Mouse (Mus musculus) CH12.LX (cell line): Measurements from ENCODE around the gene Dscaml1. TPM values are rescaled to one million over a fixed set of nuclear protein-coding genes. Genes with fewer than 3 reads are reported as not detected.

Source experiments
- DNase-seq: peaks from one replicate; pipeline ENCODE4 v3.0.0-alpha.2; 2013; ENCODE audit errors: extremely low read depth
- H3K27ac ChIP-seq: 2 replicates; pipeline ENCODE4 v1.5.1; 2012; ENCODE audit warnings: low read depth, mild to moderate bottlenecking, control low read depth, moderate library complexity; ENCODE audit not compliant: insufficient read depth
- H3K27me3 ChIP-seq: replicated peaks from 2 replicates; pipeline ENCODE3; 2012; ENCODE audit warnings: inconsistent platforms
- H3K36me3 ChIP-seq, 2 experiments: replicated peaks in 1 of 2; 2 replicates each; pipeline versions ENCODE3 to v1.6.1; 2012; ENCODE audit warnings: inconsistent platforms in 1 of 2, low read length in 1 of 2, mild to moderate bottlenecking in 1 of 2, mixed read lengths in 1 of 2, moderate library complexity in 1 of 2; ENCODE audit not compliant: control insufficient read depth in 1 of 2, insufficient read depth in 1 of 2
- H3K4me1 ChIP-seq, 2 experiments: 2 replicates each; pipeline ENCODE4 v1.6.1; 2012; ENCODE audit warnings: inconsistent platforms in 1 of 2, moderate library complexity in 1 of 2; ENCODE audit not compliant: insufficient read depth in 2 of 2, control insufficient read depth in 1 of 2
- H3K4me2 ChIP-seq: 2 replicates; pipeline ENCODE4 v1.6.1; 2012; ENCODE audit warnings: low read depth, mild to moderate bottlenecking, control low read depth; ENCODE audit not compliant: poor library complexity, insufficient read depth, severe bottlenecking
- H3K4me3 ChIP-seq, 3 experiments: fragments of 150-350 bp in 1 of 3; sonication (generic) in 1 of 3; replicated peaks in 1 of 3; 2 replicates each; pipeline versions ENCODE3 to v1.5.1; 2011 to 2012; ENCODE audit warnings: low read depth in 2 of 3, low read length in 2 of 3, mild to moderate bottlenecking in 2 of 3, moderate library complexity in 2 of 3, control low read depth in 1 of 3, improper control_type of control experiment in 1 of 3, inconsistent platforms in 1 of 3, mixed read lengths in 1 of 3; ENCODE audit not compliant: poor library complexity in 1 of 3
- H3K79me2 ChIP-seq: replicated peaks from 2 replicates; pipeline ENCODE4 v1.6.1; 2012; ENCODE audit warnings: mild to moderate bottlenecking, moderate library complexity; ENCODE audit not compliant: control insufficient read depth, poor library complexity, insufficient read depth, severe bottlenecking; ENCODE audit errors: extremely low read depth
- H3K9ac ChIP-seq: 2 replicates; pipeline ENCODE4 v1.6.1; 2012; ENCODE audit warnings: low read depth, mild to moderate bottlenecking, control low read depth, moderate library complexity; ENCODE audit not compliant: insufficient read depth
- H3K9me3 ChIP-seq: replicated peaks from 2 replicates; pipeline ENCODE3; 2012; ENCODE audit warnings: low read length, inconsistent platforms, mixed read lengths
- BHLHE40 ChIP-seq: IDR thresholded peaks from 2 replicates; pipeline ENCODE4 v1.6.1; 2011; ENCODE audit warnings: mild to moderate bottlenecking, low read depth, low read length, improper control_type of control experiment
- CHD2 ChIP-seq: IDR thresholded peaks from 2 replicates; pipeline ENCODE4 v1.6.1; 2011; ENCODE audit warnings: low read length, improper control_type of control experiment
- CTCF ChIP-seq, 2 experiments: IDR thresholded peaks in 1 of 2; conservative IDR thresholded peaks in 1 of 2; 2 replicates each; pipeline ENCODE4 v1.5.1; 2011 to 2012; ENCODE audit warnings: low read depth in 2 of 2, low read length in 2 of 2, improper control_type of control experiment in 1 of 2, inconsistent platforms in 1 of 2, mild to moderate bottlenecking in 1 of 2, moderate library complexity in 1 of 2
- E2F4 ChIP-seq: IDR thresholded peaks from 2 replicates; pipeline ENCODE4 v1.6.1; 2011; ENCODE audit warnings: low read depth, low read length, improper control_type of control experiment; ENCODE audit not compliant: insufficient replicate concordance
- ELF1 ChIP-seq: IDR thresholded peaks from 2 replicates; pipeline ENCODE4 v1.6.1; 2014; ENCODE audit warnings: low read depth, mild to moderate bottlenecking, inconsistent platforms, low read length, improper control_type of control experiment
- ETS1 ChIP-seq: conservative IDR thresholded peaks from 2 replicates; pipeline ENCODE4 v1.6.1; 2012; ENCODE audit warnings: low read depth, mild to moderate bottlenecking, inconsistent platforms, low read length, improper control_type of control experiment, moderate library complexity
- HCFC1 ChIP-seq: IDR thresholded peaks from 2 replicates; pipeline ENCODE4 v1.6.1; 2012; ENCODE audit warnings: low read depth, mild to moderate bottlenecking, inconsistent platforms, low read length, improper control_type of control experiment
- IRF4 ChIP-seq: IDR thresholded peaks from 2 replicates; pipeline ENCODE4 v1.6.1; 2014; ENCODE audit warnings: low read depth, mild to moderate bottlenecking, inconsistent platforms, low read length, improper control_type of control experiment
- JUN ChIP-seq: IDR thresholded peaks from 2 replicates; pipeline ENCODE4 v1.6.1; 2011; ENCODE audit warnings: low read depth, mild to moderate bottlenecking, low read length, improper control_type of control experiment, moderate library complexity; ENCODE audit not compliant: insufficient read depth
- JUND ChIP-seq: conservative IDR thresholded peaks from 2 replicates; pipeline ENCODE4 v1.6.1; 2011; ENCODE audit warnings: low read depth, low read length, improper control_type of control experiment
- MAX ChIP-seq: IDR thresholded peaks from 2 replicates; pipeline ENCODE4 v1.6.1; 2011; ENCODE audit warnings: low read length, improper control_type of control experiment
- MAZ ChIP-seq: IDR thresholded peaks from 2 replicates; pipeline ENCODE4 v1.6.1; 2012; ENCODE audit warnings: low read depth, mild to moderate bottlenecking, inconsistent platforms, low read length, improper control_type of control experiment, moderate library complexity
- MEF2A ChIP-seq: IDR thresholded peaks from 2 replicates; pipeline ENCODE4 v1.6.1; 2014; ENCODE audit warnings: low read depth, mild to moderate bottlenecking, inconsistent platforms, low read length, improper control_type of control experiment, borderline replicate concordance
- MYC ChIP-seq: IDR thresholded peaks from 2 replicates; pipeline ENCODE4 v1.6.1; 2011; ENCODE audit warnings: low read depth, mild to moderate bottlenecking, improper control_type of control experiment, low read length
- NELFE ChIP-seq: IDR thresholded peaks from 2 replicates; pipeline ENCODE4 v1.6.1; 2011; ENCODE audit warnings: low read depth, low read length, improper control_type of control experiment
- NRF1 ChIP-seq: IDR thresholded peaks from 2 replicates; pipeline ENCODE4 v1.6.1; 2014; ENCODE audit warnings: low read depth, mild to moderate bottlenecking, inconsistent platforms, low read length, improper control_type of control experiment, moderate library complexity
- PAX5 ChIP-seq: IDR thresholded peaks from 2 replicates; pipeline ENCODE4 v1.6.1; 2012; ENCODE audit warnings: low read length, inconsistent platforms, mixed read lengths
- POLR2A ChIP-seq: IDR thresholded peaks from 2 replicates; pipeline ENCODE4 v1.6.1; 2011; ENCODE audit warnings: low read depth, mild to moderate bottlenecking, improper control_type of control experiment, low read length
- RAD21 ChIP-seq: IDR thresholded peaks from 2 replicates; pipeline ENCODE4 v1.6.1; 2011; ENCODE audit warnings: low read depth, mild to moderate bottlenecking, low read length, improper control_type of control experiment, moderate library complexity
- RCOR1 ChIP-seq: conservative IDR thresholded peaks from 2 replicates; pipeline ENCODE4 v1.6.1; 2012; ENCODE audit warnings: low read depth, mild to moderate bottlenecking, inconsistent platforms, low read length, improper control_type of control experiment
- TCF12 ChIP-seq: IDR thresholded peaks from 2 replicates; pipeline ENCODE4 v1.6.1; 2014; ENCODE audit warnings: low read depth, mild to moderate bottlenecking, inconsistent platforms, low read length, improper control_type of control experiment
- USF1 ChIP-seq: IDR thresholded peaks from 2 replicates; pipeline ENCODE4 v1.6.1; 2014; ENCODE audit warnings: low read depth, mild to moderate bottlenecking, inconsistent platforms, low read length, improper control_type of control experiment
- USF2 ChIP-seq: conservative IDR thresholded peaks from 2 replicates; pipeline ENCODE4 v1.6.1; 2011; ENCODE audit warnings: low read depth, low read length, improper control_type of control experiment
- ZC3H11A ChIP-seq: IDR thresholded peaks from 2 replicates; pipeline ENCODE4 v1.6.1; 2012; ENCODE audit warnings: low read depth, mild to moderate bottlenecking, inconsistent platforms, low read length, improper control_type of control experiment
- ZMIZ1 ChIP-seq: IDR thresholded peaks from 2 replicates; pipeline ENCODE4 v1.6.1; 2012; ENCODE audit warnings: low read depth, mild to moderate bottlenecking, inconsistent platforms, low read length, improper control_type of control experiment
- dilution Hi-C: fragments of 300-500 bp; cut with MboI; formaldehyde crosslinking; loops from 2 replicates; pipeline ENCODE4 v1.14.3; 2020; ENCODE audit warnings: low sequenced_read_pairs; ENCODE audit not compliant: extremely low pct_unique_long_range_greater_than_20kb, extremely low pct_ligation_motif_present
- in situ Hi-C: fragments of 300-500 bp; cut with MboI; formaldehyde crosslinking; loops from 3 replicates; pipeline ENCODE4 v1.14.3; 2019; ENCODE audit warnings: low sequenced_read_pairs, low pct_ligation_motif_present, low pct_unique_long_range_greater_than_20kb, mixed read lengths
- polyA plus RNA-seq: library from polyadenylated mRNA; unstranded; fragments of >175 nt; gene quantifications from 2 replicates; pipeline ENCODE4 v1.2.1, GENCODE M21; 2012; ENCODE audit warnings: low read depth; ENCODE audit not compliant: insufficient read length
- total RNA-seq, 2 experiments: library from RNA; depleted of rRNA; stranded (reverse); fragments of 300-350 nt in 1 of 2; fragments of >200 nt in 1 of 2; gene quantifications; 2 replicates each; pipeline ENCODE4 v1.2.3; 2012 to 2014

Gene Dscaml1
- total and polyA plus RNA-seq, 3 experiments = not detected

- Histone ChIP-seq H3K4me3 (no peak overlapping the region), H3K36me3 (no peaks in the 10 kb centered on the region), H3K27ac (no peak overlapping the region), H3K4me2 (peak overlapping the region; percentile 11; the same call in 1 of the 2 replicates), H3K9ac (no peak overlapping the region), H3K9me3 (no peaks in the 10 kb centered on the region), H3K4me1 (peaks cover 5 to 37% of the 10 kb centered on the region in 2 experiments; a peak in 3 of 4 replicates), H3K27me3 (no peaks in the 10 kb centered on the region), H3K79me2 (no peaks in the 10 kb centered on the region)
- TF ChIP-seq CTCF (conservative IDR thresholded peaks at IDR 0.05 in 1 of 2, IDR thresholded peaks at IDR 0.05 in 1 of 2; ENCODE audit: low read depth in 2 of 2, low read length in 2 of 2) (no peak), TCF12 (no peak), MEF2A (no peak), BHLHE40 (no peak), NELFE (no peak), JUND (no peak), PAX5 (no peak), HCFC1 (no peak), USF2 (no peak), MYC (no peak), POLR2A (no peak), MAZ (no peak), ETS1 (no peak), MAX (no peak), CHD2 (no peak), RCOR1 (no peak), ZC3H11A (no peak), ZMIZ1 (no peak), ELF1 (no peak)
- dilution Hi-C loops = no loop called here
- no peak for DNase-seq
- in situ Hi-C loops = no loop called here
Measured at GRCm38 (mm10) chr9:45429951-45430697, 3.7 kb downstream of the Dscaml1 start.

GRCm38 (mm10) chr9:45430698-45430959 is 4.2 kb downstream of the Dscaml1 start:
- no peak for DNase-seq
- Histone ChIP-seq H3K79me2 (no peaks in the 10 kb centered on the region), H3K4me1 (peaks cover 5 to 39% of the 10 kb centered on the region in 2 experiments; a peak in 3 of 4 replicates), H3K9ac (no peak overlapping the region), H3K27ac (no peak overlapping the region), H3K27me3 (no peaks in the 10 kb centered on the region), H3K4me3 (no peak overlapping the region), H3K36me3 (no peaks in the 10 kb centered on the region), H3K4me2 (0 out of 2 replicates have a peak overlapping the region, but pooled peaks have one; percentile 11), H3K9me3 (no peaks in the 10 kb centered on the region)
- TF ChIP-seq CTCF (conservative IDR thresholded peaks at IDR 0.05 in 1 of 2, IDR thresholded peaks at IDR 0.05 in 1 of 2; ENCODE audit: low read depth in 2 of 2, low read length in 2 of 2) (no peak), JUND (no peak), RAD21 (no peak), E2F4 (no peak), MAZ (no peak), TCF12 (no peak), RCOR1 (no peak), NELFE (no peak), IRF4 (no peak), NRF1 (no peak), POLR2A (no peak), USF1 (no peak), ETS1 (no peak), JUN (no peak)
- in situ Hi-C loops = no loop called here
- dilution Hi-C loops = no loop called here
